Mouse (Mus musculus) kidney, adult 2 months (tissue): ENCODE results near the gene Kcnq1.

ENCODE experiments used
- CTCF ChIP-seq: fragments of 200-500 bp; conservative IDR thresholded peaks from 2 replicates; pipeline ENCODE4 v1.5.1; 2011; ENCODE audit warnings: low read depth, mild to moderate bottlenecking, control low read depth, low read length, moderate library complexity, mixed read lengths; ENCODE audit not compliant: insufficient read depth, insufficient read length
- POLR2A ChIP-seq: fragments of 200-500 bp; IDR thresholded peaks from one replicate; pipeline ENCODE4 v1.6.1; 2011; ENCODE audit warnings: low read depth, low read length, control low read depth

DNA sequence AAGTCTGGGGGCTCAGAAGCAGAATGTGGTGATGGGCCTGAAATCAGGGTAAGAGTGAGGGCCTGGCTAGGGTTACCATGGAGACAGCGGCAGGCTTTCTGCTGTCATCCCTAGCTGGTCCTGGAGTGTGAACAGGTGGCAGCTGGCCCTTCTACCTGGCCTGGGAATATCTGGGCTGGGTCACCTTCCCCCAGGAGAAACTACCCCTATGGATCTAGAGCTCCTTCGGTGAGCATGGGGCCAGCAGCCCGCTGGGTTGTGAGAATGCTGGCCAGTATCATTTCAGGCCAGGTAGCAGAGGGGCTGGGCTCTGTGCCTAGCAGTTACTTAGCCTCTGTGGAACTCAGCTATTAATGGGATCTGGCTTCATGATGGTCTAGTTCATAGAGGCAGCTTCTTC, 18.7 kb downstream of the Kcnq1 start:
- no peak for TF ChIP-seq CTCF
- TF ChIP-seq POLR2A: no peak
